Mouse (Mus musculus) kidney, embryonic 16.5 days (tissue): ENCODE measurements around the gene Nostrin. TPM values are rescaled to one million over a fixed set of nuclear protein-coding genes. Genes with fewer than 3 reads are reported as not detected.

Experiments used
- ATAC-seq: fragments of 200-750 bp; cut with Nextera tagmentation; 2 replicates; pipeline ENCODE4 v1.8.0; 2017; ENCODE audit warnings: moderate TSS enrichment; ENCODE audit not compliant: low FRiP score, low TSS enrichment
- H3K27ac ChIP-seq: fragments of 300-500 bp; sonication (generic); 2 replicates; pipeline ENCODE4 v1.5.1; 2014; ENCODE audit warnings: low read length
- H3K27me3 ChIP-seq: fragments of 300-500 bp; sonication (generic); 2 replicates; pipeline ENCODE4 v1.6.1; 2014; ENCODE audit warnings: low read length, control low read depth, mixed read lengths; ENCODE audit not compliant: insufficient read depth
- H3K36me3 ChIP-seq: fragments of 300-500 bp; sonication (generic); 2 replicates; pipeline ENCODE4 v1.6.1; 2014; ENCODE audit warnings: low read length, control low read depth, mixed read lengths; ENCODE audit not compliant: insufficient read depth
- H3K4me1 ChIP-seq: fragments of 300-500 bp; sonication (generic); 2 replicates; pipeline ENCODE4 v1.6.1; 2014; ENCODE audit warnings: low read length, control low read depth, mixed read lengths; ENCODE audit not compliant: insufficient read depth
- H3K4me2 ChIP-seq: fragments of 300-500 bp; sonication (generic); replicated peaks from 2 replicates; pipeline ENCODE4 v1.6.1; 2014; ENCODE audit warnings: low read depth, low read length
- H3K4me3 ChIP-seq: fragments of 300-500 bp; sonication (generic); 2 replicates; pipeline ENCODE4 v1.5.1; 2014; ENCODE audit warnings: mild to moderate bottlenecking, low read length
- H3K9ac ChIP-seq: fragments of 300-500 bp; sonication (generic); replicated peaks from 2 replicates; pipeline ENCODE4 v1.6.1; 2014; ENCODE audit warnings: low read length
- H3K9me3 ChIP-seq: fragments of 300-500 bp; sonication (generic); 2 replicates; pipeline ENCODE4 v1.6.1; 2016; ENCODE audit warnings: low read length, control low read depth
- WGBS: fragments of 180-500 bp; shearing (Covaris S2); extraction: QIAGEN DNeasy Blood & Tissue Kit; methylation state at CpG from one replicate; pipeline ENCODE4 v1.1.7; 2014; 5-methylcytosine and 5-hydroxymethylcytosine counted together
- polyA plus RNA-seq: library from polyadenylated mRNA; unstranded; fragments of >200 nt; fragmentation: Nextera tagmentation; extraction: Ambion mirVana; gene quantifications from 2 replicates; pipeline ENCODE4 v1.2.1, GENCODE M21; 2015

Nostrin gene
- polyA plus RNA-seq, 1 experiment from 2014 or later = 7.1 TPM

- H3K36me3 ChIP-seq = no peaks in the 10 kb centered on the region
- no peaks in the 10 kb centered on the region for H3K27me3 ChIP-seq
- H3K4me3 ChIP-seq = no peak overlapping the region
- peaks cover 17% of the 10 kb centered on the region for H3K4me1 ChIP-seq
- no peak overlapping the region for H3K4me2 ChIP-seq
- H3K9me3 ChIP-seq = peaks cover 6% of the 10 kb centered on the region; the same call in 1 of the 2 replicates
- no peak; the same call in 1 of the 2 replicates for ATAC-seq
- no peak overlapping the region for H3K9ac ChIP-seq
- 65% methylated on average over 5 of the region's 5 CpGs for WGBS
- H3K27ac ChIP-seq = 0 out of 2 replicates have a peak overlapping the region, but pooled peaks have one; percentile 43
These were observed 39.7 kb downstream of the Nostrin start for GRCm38 (mm10) chr2:69175296-69175695.

GRCm38 (mm10) chr2:69179721-69180120 is 44.1 kb downstream of the Nostrin start:
- WGBS = 78% methylated on average over 4 of the region's 4 CpGs
- Histone ChIP-seq H3K36me3 (no peaks in the 10 kb centered on the region), H3K4me2 (no peak overlapping the region), H3K27ac (no peak overlapping the region), H3K9ac (no peak overlapping the region), H3K4me1 (peaks cover 10% of the 10 kb centered on the region), H3K9me3 (no peaks in the 10 kb centered on the region), H3K27me3 (no peaks in the 10 kb centered on the region), H3K4me3 (no peak overlapping the region)
- no peak for ATAC-seq

GRCm38 (mm10) chr2:69187990-69188389 is 52.4 kb downstream of the Nostrin start:
- WGBS = 89% methylated on average over 2 of the region's 2 CpGs
- ATAC-seq = 0 out of 2 replicates have a peak, but pooled peaks have one; percentile 46
- Histone ChIP-seq H3K9ac (no peak overlapping the region), H3K27ac (no peak overlapping the region), H3K9me3 (no peaks in the 10 kb centered on the region), H3K36me3 (peaks cover 9% of the 10 kb centered on the region), H3K4me1 (no peaks in the 10 kb centered on the region), H3K4me3 (no peak overlapping the region), H3K27me3 (no peaks in the 10 kb centered on the region), H3K4me2 (no peak overlapping the region)

GRCm38 (mm10) chr2:69188732-69189131 is 53.1 kb downstream of the Nostrin start:
- WGBS = 82% methylated on average over 6 of the region's 6 CpGs
- Histone ChIP-seq H3K4me3 (no peak overlapping the region), H3K9me3 (0 out of 2 replicates have a peak, but pooled peaks cover 5% of the 10 kb centered on the region), H3K9ac (no peak overlapping the region), H3K4me1 (no peaks in the 10 kb centered on the region), H3K36me3 (peaks cover 16% of the 10 kb centered on the region), H3K4me2 (no peak overlapping the region), H3K27me3 (no peaks in the 10 kb centered on the region), H3K27ac (no peak overlapping the region)
- ATAC-seq = no peak

DNA sequence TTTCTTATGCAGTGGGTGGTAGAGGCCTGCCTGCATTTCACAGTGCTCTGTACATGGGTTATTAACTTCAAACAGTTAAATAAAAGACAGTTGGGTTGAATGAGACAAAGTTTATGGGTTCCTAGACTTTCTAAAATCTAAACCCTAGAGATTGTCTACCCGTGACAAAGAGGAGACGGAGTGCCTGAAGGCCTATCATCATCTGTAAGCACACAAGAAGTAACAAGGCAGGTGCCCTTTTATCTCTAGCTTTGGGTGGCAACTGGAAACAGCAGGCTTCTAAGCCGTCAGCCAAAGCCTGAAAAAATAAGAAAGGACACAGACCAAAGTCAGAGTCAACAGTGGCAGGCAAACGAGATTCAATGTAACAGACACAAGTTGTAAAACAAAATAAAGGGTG is 53.6 kb downstream of the Nostrin start:
- Histone ChIP-seq H3K36me3 (peaks cover 21% of the 10 kb centered on the region), H3K9me3 (0 out of 2 replicates have a peak, but pooled peaks cover 5% of the 10 kb centered on the region), H3K4me1 (no peaks in the 10 kb centered on the region), H3K4me2 (no peak overlapping the region), H3K27me3 (no peaks in the 10 kb centered on the region), H3K27ac (no peak overlapping the region), H3K9ac (no peak overlapping the region), H3K4me3 (no peak overlapping the region)
- ATAC-seq = no peak
- WGBS = 58% methylated on average over 4 of the region's 4 CpGs

- 80% methylated on average over 5 of the region's 5 CpGs for WGBS
- Histone ChIP-seq H3K36me3 (peaks cover 34% of the 10 kb centered on the region), H3K4me2 (no peak overlapping the region)
These were observed 55.5 kb downstream of the Nostrin start for GRCm38 (mm10) chr2:69191059-69191458.

GRCm38 (mm10) chr2:69193555-69193954 is 58.0 kb downstream of the Nostrin start:
- Histone ChIP-seq H3K9me3 (0 out of 2 replicates have a peak, but pooled peaks cover 5% of the 10 kb centered on the region), H3K9ac (no peak overlapping the region), H3K36me3 (peaks cover 44% of the 10 kb centered on the region), H3K4me1 (no peaks in the 10 kb centered on the region), H3K27me3 (no peaks in the 10 kb centered on the region), H3K4me3 (no peak overlapping the region), H3K27ac (no peak overlapping the region), H3K4me2 (no peak overlapping the region)
- WGBS = 92% methylated on average over 5 of the region's 5 CpGs
- ATAC-seq = no peak

More at GRCm38 (mm10) chr2:69191059-69191458, 55.5 kb downstream of the Nostrin start:
- no peaks in the 10 kb centered on the region for H3K27me3 ChIP-seq
- H3K9me3 ChIP-seq = 0 out of 2 replicates have a peak, but pooled peaks cover 5% of the 10 kb centered on the region
- H3K4me1 ChIP-seq = no peaks in the 10 kb centered on the region
- no peak for ATAC-seq
- H3K9ac ChIP-seq = no peak overlapping the region
- no peak overlapping the region for H3K27ac ChIP-seq
- H3K4me3 ChIP-seq = no peak overlapping the region

DNA sequence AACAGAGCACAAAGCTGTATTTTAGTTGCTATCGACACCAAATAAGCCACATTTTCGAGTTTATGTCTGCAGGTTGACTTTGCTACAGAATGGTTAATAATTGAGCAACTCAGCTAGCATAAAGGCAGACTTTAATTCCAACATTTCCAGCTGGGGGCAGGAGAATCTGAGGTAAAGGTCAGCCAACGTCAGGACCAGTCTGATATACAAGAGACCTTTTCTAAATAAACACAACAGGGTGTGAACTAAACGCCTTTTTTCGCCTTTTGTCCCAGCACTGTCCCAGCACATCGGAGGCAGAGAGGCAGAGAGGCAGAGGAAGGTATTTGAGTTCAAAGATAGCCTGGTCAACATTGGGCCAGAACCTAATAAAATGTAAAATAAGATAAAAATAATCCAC is 69.6 kb downstream of the Nostrin start:
- ATAC-seq = no peak
- Histone ChIP-seq H3K4me3 (peak overlapping the region; percentile 93), H3K36me3 (peaks cover 18% of the 10 kb centered on the region), H3K4me1 (peaks cover 14% of the 10 kb centered on the region), H3K4me2 (peak overlapping the region; percentile 59), H3K9me3 (no peaks in the 10 kb centered on the region), H3K27me3 (no peaks in the 10 kb centered on the region), H3K27ac (peak overlapping the region; percentile 93), H3K9ac (peak overlapping the region; percentile 89)
- 14% methylated on average over 6 of the region's 6 CpGs for WGBS

GRCm38 (mm10) chr2:69205791-69206351 is 70.3 kb downstream of the Nostrin start, which contains the start of gene Spc25:
Spc25 (minus strand) TSS chr2:69206194.
- H3K27me3 ChIP-seq = no peaks in the 10 kb centered on the region
- ATAC-seq = peak; percentile 97
- no peaks in the 10 kb centered on the region for H3K9me3 ChIP-seq
- H3K4me1 ChIP-seq = peaks cover 17% of the 10 kb centered on the region
- peak within 1 kb of the TSS; percentile 89 for H3K9ac ChIP-seq
- H3K27ac ChIP-seq = peak within 1 kb of the TSS; percentile 93
- under 1% methylated on average over 46 of the region's 46 CpGs for WGBS
- H3K4me3 ChIP-seq = peak within 1 kb of the TSS; percentile 93
- H3K4me2 ChIP-seq = peak within 1 kb of the TSS; percentile 59
- peaks cover 16% of the 10 kb centered on the region for H3K36me3 ChIP-seq

GRCm38 (mm10) chr2:69206523-69206922 is 70.9 kb downstream of the Nostrin start:
- no peaks in the 10 kb centered on the region for H3K27me3 ChIP-seq
- H3K9me3 ChIP-seq = no peaks in the 10 kb centered on the region
- 20% methylated on average over 7 of the region's 7 CpGs for WGBS
- H3K36me3 ChIP-seq = peaks cover 10% of the 10 kb centered on the region
- peak overlapping the region; percentile 11; the same call in 1 of the 2 replicates for H3K4me3 ChIP-seq
- H3K27ac ChIP-seq = no peak overlapping the region
- H3K4me1 ChIP-seq = peaks cover 17% of the 10 kb centered on the region
- H3K4me2 ChIP-seq = peak overlapping the region; percentile 39
- no peak overlapping the region; the same call in 1 of the 2 replicates for H3K9ac ChIP-seq
- ATAC-seq = no peak
